Mouse (Mus musculus): ENCODE results near the gene Spata5.
"Not testable (repeated sequence)": the region's sequence is repeated elsewhere in the genome, so short reads cannot be mapped to it uniquely, and the experiment has no call there.

The Spata5 gene

GRCm38 (mm10) chr3:37510055-37511032, 90.6 kb downstream of the Spata5 start:
- peak in 1 of 2 experiments; percentile 36 for DNase-seq (ENCODE audit: low spot score in 2 of 2)

GRCm38 (mm10) chr3:37515485-37515884, 95.8 kb downstream of the Spata5 start:
- DNase-seq (ENCODE audit: low spot score in 2 of 2): peak; percentile 75 to 90

GRCm38 (mm10) chr3:37516379-37516778, 96.7 kb downstream of the Spata5 start:
- DNase-seq (ENCODE audit: low spot score in 2 of 2): no peak

- DNase-seq (ENCODE audit: low spot score in 2 of 2): no peak
Observed at GRCm38 (mm10) chr3:37518611-37519010, 98.9 kb downstream of the Spata5 start.

GRCm38 (mm10) chr3:37520334-37521023, 100.8 kb downstream of the Spata5 start:
- no peak for DNase-seq (ENCODE audit: low spot score in 2 of 2)

GRCm38 (mm10) chr3:37532079-37532478, 112.4 kb downstream of the Spata5 start:
- no peak for DNase-seq (ENCODE audit: low spot score in 2 of 2)

GRCm38 (mm10) chr3:37540701-37541100, 121.0 kb downstream of the Spata5 start:
- not testable (repeated sequence) for DNase-seq (ENCODE audit: low spot score in 2 of 2)

GRCm38 (mm10) chr3:37546351-37546750, 126.7 kb downstream of the Spata5 start:
- DNase-seq (ENCODE audit: low spot score in 2 of 2): no peak

GRCm38 (mm10) chr3:37550190-37550589, 130.5 kb downstream of the Spata5 start:
- peak in 1 of 2 experiments; percentile 35 for DNase-seq (ENCODE audit: low spot score in 2 of 2)

- no peak for DNase-seq (ENCODE audit: low spot score in 2 of 2)
Observed at GRCm38 (mm10) chr3:37550594-37550993, 130.9 kb downstream of the Spata5 start.

- DNase-seq (ENCODE audit: low spot score in 2 of 2): no peak
Observed at GRCm38 (mm10) chr3:37551486-37551885, 131.8 kb downstream of the Spata5 start.

- DNase-seq (ENCODE audit: low spot score in 2 of 2): no peak
Observed at GRCm38 (mm10) chr3:37552244-37552643, 132.5 kb downstream of the Spata5 start.

- no peak for DNase-seq (ENCODE audit: low spot score in 2 of 2)
Observed at GRCm38 (mm10) chr3:37553371-37554033, 133.8 kb downstream of the Spata5 start.

- no peak for DNase-seq (ENCODE audit: low spot score in 2 of 2)
Observed at GRCm38 (mm10) chr3:37556412-37557113, 136.9 kb downstream of the Spata5 start.

GRCm38 (mm10) chr3:37557741-37558479, 138.2 kb downstream of the Spata5 start:
- DNase-seq (ENCODE audit: low spot score in 2 of 2): no peak

- DNase-seq (ENCODE audit: low spot score in 2 of 2): peak in 1 of 2 experiments; percentile 47
Observed at GRCm38 (mm10) chr3:37559339-37559738, 139.6 kb downstream of the Spata5 start.

- DNase-seq (ENCODE audit: low spot score in 2 of 2): no peak
Observed at GRCm38 (mm10) chr3:37561466-37561865, 141.8 kb downstream of the Spata5 start.

GRCm38 (mm10) chr3:37566097-37566496, 146.4 kb downstream of the Spata5 start:
- DNase-seq (ENCODE audit: low spot score in 2 of 2): no peak

GRCm38 (mm10) chr3:37567505-37567904, 147.8 kb downstream of the Spata5 start:
- DNase-seq (ENCODE audit: low spot score in 2 of 2): no peak

GRCm38 (mm10) chr3:37568780-37569179, 149.1 kb downstream of the Spata5 start:
- DNase-seq (ENCODE audit: low spot score in 2 of 2): no peak

Data from spleen, postnatal 4 days (tissue).